26 mouse cellular contexts compared by ENCODE assay signal in genomic region chr4:59301025-59301815, GRCm38 (mm10).
DNase-seq lines count a peak whose midpoint lies in the region; ATAC-seq and TF ChIP-seq lines count a peak whose summit lies in the region.
"Had no signal": no experiment of that assay in that cellular context is flagged by ENCODE, and none has a peak within 500 bp of the region (broad histone marks: within the 10 kb centered on the region; RNA-seq: fewer than 3 reads in every experiment).

No protein-coding gene starts in this region.

- no peak overlapping the region for H3K4me3 ChIP-seq in C2C12 (ENCODE audit: insufficient read depth, poor library complexity, severe bottlenecking)
- H3K4me3 ChIP-seq in embryonic fibroblast, embryonic 13.5 days (ENCODE audit: insufficient read depth, low read length), result no peak overlapping the region
- H3K4me3 ChIP-seq in hindbrain, postnatal 0 days (ENCODE audit: low read length), result no peak overlapping the region
- H3K4me3 ChIP-seq: embryonic facial prominence, embryonic 10.5 days; erythroblast, embryonic 14.5 days; forebrain, embryonic 10.5 days; heart, embryonic 15.5 days; hindbrain, embryonic 10.5 days had no signal

- no peaks in the 10 kb centered on the region for H3K9me3 ChIP-seq in hindbrain, postnatal 0 days (ENCODE audit: low read length)
- H3K9me3 ChIP-seq: forebrain, embryonic 10.5 days; heart, embryonic 15.5 days; hindbrain, embryonic 10.5 days had no signal

- H3K79me2 ChIP-seq in C2C12 (ENCODE audit: control insufficient read depth, insufficient read depth), result no peaks in the 10 kb centered on the region

- no peaks in the 10 kb centered on the region for H3K79me3 ChIP-seq in C2C12 (ENCODE audit: low read depth)

- H3K27ac ChIP-seq in embryonic fibroblast, embryonic 13.5 days (ENCODE audit: insufficient read depth, low read length), result peak overlapping the region; percentile 59
- H3K27ac ChIP-seq in hindbrain, postnatal 0 days, result no peak overlapping the region
- H3K27ac ChIP-seq: embryonic facial prominence, embryonic 10.5 days; forebrain, embryonic 10.5 days; heart, embryonic 15.5 days; hindbrain, embryonic 10.5 days; hindbrain, embryonic 14.5 days had no signal

- intact Hi-C loops in heart, postnatal 25 days (cut with DNase I), result no loop called here

- TF ChIP-seq POLR2A in embryonic fibroblast, embryonic 13.5 days (IDR thresholded peaks at IDR 0.05; ENCODE audit: low read depth, low read length), result no peak

- no peak overlapping the region for H3K4me2 ChIP-seq in hindbrain, postnatal 0 days (ENCODE audit: low read depth, low read length)
- H3K4me2 ChIP-seq: heart, embryonic 11.5 days; heart, embryonic 15.5 days; hindbrain, embryonic 14.5 days had no signal

- 92% methylated on average over 9 of the region's 9 CpGs for WGBS in hindbrain, postnatal 0 days

- no peak overlapping the region for H3K9ac ChIP-seq in hindbrain, postnatal 0 days (replicated peaks; ENCODE audit: low read length)
- H3K9ac ChIP-seq: heart, embryonic 15.5 days; hindbrain, embryonic 14.5 days had no signal

- H3ac ChIP-seq in C2C12 (ENCODE audit: control insufficient read depth, insufficient read length, low read depth), result peak overlapping the region; percentile 38

- H3K4me1 ChIP-seq in embryonic fibroblast, embryonic 13.5 days (ENCODE audit: control insufficient read depth, insufficient read depth, low read length), result peaks cover 4% of the 10 kb centered on the region; the same call in 1 of the 2 replicates
- H3K4me1 ChIP-seq in hindbrain, postnatal 0 days (ENCODE audit: insufficient read depth, low read length), result no peaks in the 10 kb centered on the region
- H3K4me1 ChIP-seq: embryonic facial prominence, embryonic 10.5 days; forebrain, embryonic 10.5 days; heart, embryonic 15.5 days; hindbrain, embryonic 10.5 days had no signal

- no peaks in the 10 kb centered on the region for H3K27me3 ChIP-seq in C2C12 (ENCODE audit: control insufficient read depth, insufficient read depth, insufficient read length)
- H3K27me3 ChIP-seq in hindbrain, postnatal 0 days (ENCODE audit: insufficient read depth, low read length), result no peaks in the 10 kb centered on the region
- H3K27me3 ChIP-seq: heart, embryonic 15.5 days had no signal

- no peaks in the 10 kb centered on the region for H3K36me3 ChIP-seq in C2C12 (ENCODE audit: control insufficient read depth, insufficient read depth)
- H3K36me3 ChIP-seq in hindbrain, postnatal 0 days (ENCODE audit: insufficient read depth, low read length), result no peaks in the 10 kb centered on the region
- H3K36me3 ChIP-seq: embryonic facial prominence, embryonic 10.5 days; forebrain, embryonic 10.5 days; heart, embryonic 15.5 days; hindbrain, embryonic 10.5 days had no signal

- ATAC-seq in hindbrain, postnatal 0 days, result no peak
- ATAC-seq: forebrain, embryonic 16.5 days; inflammation-experienced regulatory T-cells, adult 6 months; intestine, postnatal 0 days had no signal

- DNase-seq in heart, adult 11 months, result peak; percentile 83
- no peak for DNase-seq in heart, postnatal 25 days (ENCODE audit: low spot score)
- DNase-seq in 3134 (ENCODE audit: extremely low read depth, insufficient read length, low spot score), result peak; percentile 65
- no peak for DNase-seq in hindbrain, postnatal 0 days (ENCODE audit: low spot score)
- no peak for DNase-seq in adrenal gland, adult (ENCODE audit: inconsistent age in 2 of 2, low spot score in 1 of 2)
- no peak for DNase-seq in kidney, postnatal 4 days
- DNase-seq: adrenal gland, postnatal 10 days; B cell, adult 2 months; cerebellum, adult 11 months; cerebellum, adult 9-10 months; cerebellum, postnatal 36 days; gastrocnemius, postnatal 10 days; heart, postnatal 14 days; kidney, adult 8-10 months had no signal

- no peak for TF ChIP-seq CTCF in C2C12 (IDR thresholded peaks at IDR 0.05; ENCODE audit: control insufficient read depth, insufficient read depth, insufficient read length)
- no peak for TF ChIP-seq CTCF in embryonic fibroblast, embryonic 13.5 days (IDR thresholded peaks at IDR 0.05; ENCODE audit: borderline replicate concordance, insufficient read depth, low read length)
- TF ChIP-seq CTCF in hindbrain, postnatal 0 days (IDR thresholded peaks at IDR 0.05; ENCODE audit: low read depth), result no peak

TF ChIP-seq in C2C12, 6 proteins besides CTCF, POLR2A, EP300 and RAD21:
- TF ChIP-seq FOSL1 (IDR thresholded peaks at IDR 0.05; ENCODE audit: insufficient read depth, low read length, poor library complexity, severe bottlenecking) (peak; percentile 34), MYOG (IDR thresholded peaks at IDR 0.05; ENCODE audit: control insufficient read depth, extremely low read depth, insufficient read length) (no peak), MAX (IDR thresholded peaks at IDR 0.05) (no peak), CEBPB (IDR thresholded peaks at IDR 0.05; ENCODE audit: low read depth) (no peak), USF1 (IDR thresholded peaks at IDR 0.05; ENCODE audit: low read depth) (peak; percentile 34), MYOD1 (IDR thresholded peaks at IDR 0.05; ENCODE audit: control insufficient read depth, insufficient read length, low read depth) (peak; percentile 18)

Comparison
In these comparisons a context has a peak if more than half of its experiments do, and no peak if none do; other contexts are left out.
1. DNase-seq: peak in heart, adult 11 months (single experiment) and 3134 (single experiment); none in heart, postnatal 25 days (single experiment), hindbrain, postnatal 0 days (single experiment), adrenal gland, adult (0 of 2) and kidney, postnatal 4 days (0 of 2).